Mouse (Mus musculus): ENCODE data around the gene Tgfbi. TPM values are rescaled to one million over a fixed set of nuclear protein-coding genes. Genes with fewer than 3 reads are reported as not detected.

Gene Tgfbi
- total RNA-seq, 2 experiments from 2014 or later = 19.2 to 20.5 TPM

Other genes starting within 250 kb of the Tgfbi start
- not detected for gene Gm3045, start 182.9 kb upstream of the Tgfbi start, total RNA-seq (2021)
- gene Slc25a48, start 171.2 kb upstream of the Tgfbi start, total RNA-seq (2021) = not detected
- not detected for gene Il9, start 127.3 kb upstream of the Tgfbi start, total RNA-seq (2021)
- under 1 TPM in 1 of 2 experiments, not detected in 1; 0.51 TPM for gene Fbxl21, start 87.1 kb upstream of the Tgfbi start, total RNA-seq (2021)
- not detected for gene Lect2, start 61.0 kb upstream of the Tgfbi start, total RNA-seq (2021)
- gene Smad5, start 93.5 kb downstream of the Tgfbi start, total RNA-seq (2021) = 10 to 100 TPM; 18.5 to 19.7 TPM
- not detected for gene Gm45623, start 144.3 kb downstream of the Tgfbi start, total RNA-seq (2021)